Mouse (Mus musculus): ENCODE data around the gene Creb3l4.
"Not testable (repeated sequence)": the region's sequence is repeated elsewhere in the genome, so short reads cannot be mapped to it uniquely, and the experiment has no call there.

The Creb3l4 gene

DNA sequence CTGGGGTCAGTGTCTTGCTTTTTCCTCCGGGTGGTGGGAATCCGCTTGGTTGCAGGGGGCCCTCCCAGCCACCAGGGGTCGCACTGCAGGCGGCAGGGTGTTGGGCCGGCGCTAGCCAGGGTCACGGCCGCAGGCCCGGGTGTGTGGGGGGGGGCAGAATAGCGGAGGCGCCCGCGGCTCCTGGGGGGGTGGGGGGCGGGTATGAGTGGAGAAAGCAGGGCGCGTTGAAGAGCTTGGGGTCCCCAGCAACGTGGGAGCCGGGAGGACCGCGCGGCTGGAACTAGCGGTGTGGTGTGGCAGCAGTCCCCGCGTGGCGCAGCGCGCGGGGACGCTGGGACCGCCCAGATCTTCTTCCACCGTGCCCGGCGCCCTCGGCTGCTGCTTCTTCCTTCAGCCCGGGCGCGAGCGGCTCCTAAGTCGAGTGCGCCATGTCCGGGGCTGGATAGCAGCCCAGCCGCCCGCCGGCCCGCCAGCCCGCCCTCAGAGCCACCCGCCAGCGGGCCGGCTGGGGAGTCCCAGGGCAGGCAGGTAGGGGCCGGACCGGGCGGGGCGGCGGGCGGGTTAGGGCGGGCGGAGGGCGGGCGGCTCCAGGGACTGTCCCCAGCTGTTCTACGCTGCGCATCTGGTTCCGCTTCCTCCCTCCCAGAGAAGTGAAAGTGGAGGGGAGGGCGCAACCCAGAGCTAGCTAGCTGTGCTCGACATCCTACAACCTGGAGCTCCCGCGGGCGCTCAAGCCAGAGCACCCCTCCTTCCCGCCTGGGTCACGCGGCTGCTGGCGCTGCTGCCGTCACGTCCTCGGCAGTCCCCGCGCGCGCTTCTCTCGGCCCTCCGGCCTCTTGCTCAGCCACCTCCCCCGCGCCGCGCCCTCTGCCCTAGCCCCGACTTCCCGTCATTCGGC lies 22.0 kb upstream of the Creb3l4 start, which contains the start of gene Dennd4b:
Dennd4b (plus strand) TSS at position 152 of the 898 bp plus-strand sequence.
- in situ Hi-C loops (cut with MboI, MseI), result no loop called here

DNA sequence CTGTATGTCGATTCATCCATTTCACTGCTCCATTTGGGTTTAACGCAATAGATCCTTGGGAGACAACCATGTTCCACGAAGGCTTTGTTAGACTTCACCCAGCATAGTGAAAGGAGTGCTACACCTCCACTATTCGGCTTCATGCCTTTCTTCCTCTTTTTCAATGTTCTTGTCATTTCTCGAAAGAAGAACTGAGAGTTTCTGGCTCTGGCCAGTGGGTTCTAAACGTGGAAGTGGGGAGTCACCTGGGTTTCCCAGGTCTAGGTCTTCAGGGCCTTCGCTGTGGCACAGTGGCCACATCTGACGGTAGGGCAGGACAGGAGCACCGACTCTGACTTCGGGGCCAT lies 21.3 kb upstream of the Creb3l4 start:
- in situ Hi-C loops (cut with MboI, MseI), result no loop called here

DNA sequence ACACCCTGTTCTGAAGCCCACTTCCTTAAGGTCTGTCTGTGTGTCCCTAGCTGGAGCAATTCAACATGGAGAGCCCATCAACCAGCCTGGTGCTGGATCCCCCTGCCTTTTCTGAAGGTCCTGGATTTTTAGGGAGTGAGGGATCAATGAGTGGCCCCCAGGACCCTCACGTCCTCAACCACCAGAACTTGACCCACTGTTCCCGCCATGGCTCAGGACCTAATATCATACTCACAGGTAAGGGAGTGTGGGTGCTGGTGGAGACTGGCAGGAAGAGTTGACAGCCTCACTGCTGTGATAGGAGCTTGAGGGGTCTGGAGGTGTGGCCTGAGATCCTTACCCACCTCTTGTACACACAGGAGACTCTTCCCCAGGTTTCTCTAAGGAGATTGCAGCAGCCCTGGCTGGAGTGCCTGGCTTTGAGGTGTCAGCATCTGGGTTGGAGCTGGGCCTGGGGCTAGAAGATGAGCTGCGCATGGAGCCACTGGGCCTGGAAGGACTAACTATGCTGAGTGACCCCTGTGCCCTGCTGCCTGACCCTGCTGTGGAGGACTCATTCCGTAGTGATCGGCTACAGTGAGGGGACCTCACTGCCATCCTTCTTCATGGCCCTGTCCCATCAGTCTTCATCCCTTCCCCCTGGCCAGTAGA lies 19.9 kb upstream of the Creb3l4 start:
- in situ Hi-C loops (cut with MboI, MseI), result no loop called here

DNA sequence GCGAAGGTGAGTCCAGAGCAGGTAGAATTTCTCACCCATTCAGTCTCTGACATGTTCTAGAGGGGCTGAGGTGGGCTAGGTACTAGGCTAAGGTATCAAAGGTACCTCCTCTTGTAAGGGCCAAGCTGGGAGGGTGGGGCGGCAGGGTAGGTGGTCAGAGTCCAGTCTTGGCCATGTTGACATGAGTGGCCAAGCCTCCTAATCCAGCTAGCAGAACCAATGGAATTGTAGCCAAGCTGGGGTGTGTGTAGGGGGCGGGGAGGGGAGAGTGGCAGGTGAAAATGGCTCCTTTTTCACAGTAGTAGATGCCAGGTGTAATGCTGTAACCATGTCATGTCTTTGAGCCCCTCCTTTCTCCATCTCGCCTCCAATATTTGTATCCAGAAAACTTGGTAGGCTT lies 15.2 kb upstream of the Creb3l4 start:
- in situ Hi-C loops (cut with MboI, MseI), result no loop called here

DNA sequence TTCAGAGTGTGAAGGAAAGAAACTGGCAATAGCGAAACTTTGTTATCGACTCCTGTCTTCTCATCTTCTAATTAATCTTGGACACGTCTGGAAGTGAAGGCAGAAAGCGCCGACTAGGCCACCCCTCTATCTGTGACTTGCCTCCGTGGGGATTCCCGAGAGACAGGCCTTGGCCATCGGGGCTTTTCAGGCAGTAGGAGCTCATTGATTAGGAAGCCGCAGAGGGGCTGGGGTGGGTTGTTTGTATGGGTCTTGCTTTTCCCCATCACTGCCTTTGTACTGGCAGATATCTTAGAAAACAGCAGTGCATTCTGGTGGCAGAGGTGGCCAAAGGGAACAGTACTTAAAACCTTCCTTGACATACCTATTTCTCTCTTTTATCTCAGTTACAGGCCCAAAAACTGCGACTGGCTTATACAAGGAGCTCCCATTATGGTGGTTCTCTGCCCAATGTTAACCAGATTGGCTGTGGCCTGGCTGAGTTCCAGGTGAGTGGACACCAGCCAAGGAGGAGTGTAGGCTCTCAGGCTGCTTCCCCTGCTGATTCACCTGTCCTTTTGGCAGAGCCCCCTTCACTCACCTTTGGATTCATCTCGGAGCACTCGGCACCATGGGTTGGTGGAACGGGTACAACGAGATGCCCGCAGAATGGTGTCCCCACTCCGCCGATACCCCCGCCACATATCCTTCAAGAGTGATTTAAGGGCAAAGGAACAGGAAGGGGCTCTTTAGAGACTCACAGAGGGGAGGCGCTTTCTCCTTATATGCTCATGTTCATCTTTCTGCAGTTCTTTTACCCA lies 13.6 kb upstream of the Creb3l4 start:
- in situ Hi-C loops (cut with MboI, MseI), result no loop called here

DNA sequence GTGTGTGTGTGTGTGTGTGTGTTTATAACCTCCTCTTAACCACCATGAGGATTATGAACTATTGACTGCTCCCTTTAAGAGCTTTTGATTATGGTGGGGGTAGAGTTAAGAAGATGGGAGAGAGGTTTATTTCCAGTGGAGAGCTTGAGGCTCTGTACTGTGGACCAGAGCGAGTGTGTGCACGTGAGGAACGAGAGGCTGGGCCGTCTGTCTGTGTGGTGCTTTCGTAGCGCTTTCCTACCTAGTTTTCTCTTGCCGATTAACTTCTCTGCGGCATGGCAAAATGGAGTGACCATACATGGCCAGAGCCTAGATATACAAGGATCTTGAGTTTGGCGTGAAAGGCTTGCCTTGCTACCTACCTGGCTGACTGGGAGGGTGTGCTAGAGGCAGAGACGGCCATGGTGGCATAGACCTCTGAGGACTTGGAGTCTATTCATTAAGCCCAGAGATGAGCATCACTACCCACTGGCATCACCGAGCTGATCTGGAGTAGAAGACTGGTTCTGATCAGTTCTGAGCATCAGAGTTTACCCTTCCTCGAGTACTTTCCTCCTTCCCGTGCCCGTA lies 12.6 kb upstream of the Creb3l4 start:
- in situ Hi-C loops (cut with MboI, MseI), result no loop called here

DNA sequence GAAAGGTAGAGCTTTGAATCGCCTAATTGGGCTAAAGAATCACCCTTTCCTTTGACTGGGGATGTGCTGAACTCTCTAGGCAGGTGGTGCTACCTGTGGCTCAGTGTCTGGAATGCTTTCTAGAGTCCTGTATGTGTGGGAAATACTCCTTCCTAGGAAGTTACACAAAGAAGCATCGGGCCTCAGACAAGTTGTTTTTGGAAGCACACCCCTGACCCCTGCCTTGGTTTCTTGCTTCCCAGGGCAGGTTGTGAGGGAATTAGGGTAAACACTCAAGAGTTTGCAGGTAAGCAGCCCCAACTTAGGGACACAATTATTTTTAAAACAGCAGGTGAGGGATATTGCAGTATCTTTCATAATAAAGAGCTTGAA lies 11.9 kb upstream of the Creb3l4 start:
- in situ Hi-C loops (cut with MboI, MseI), result no loop called here

DNA sequence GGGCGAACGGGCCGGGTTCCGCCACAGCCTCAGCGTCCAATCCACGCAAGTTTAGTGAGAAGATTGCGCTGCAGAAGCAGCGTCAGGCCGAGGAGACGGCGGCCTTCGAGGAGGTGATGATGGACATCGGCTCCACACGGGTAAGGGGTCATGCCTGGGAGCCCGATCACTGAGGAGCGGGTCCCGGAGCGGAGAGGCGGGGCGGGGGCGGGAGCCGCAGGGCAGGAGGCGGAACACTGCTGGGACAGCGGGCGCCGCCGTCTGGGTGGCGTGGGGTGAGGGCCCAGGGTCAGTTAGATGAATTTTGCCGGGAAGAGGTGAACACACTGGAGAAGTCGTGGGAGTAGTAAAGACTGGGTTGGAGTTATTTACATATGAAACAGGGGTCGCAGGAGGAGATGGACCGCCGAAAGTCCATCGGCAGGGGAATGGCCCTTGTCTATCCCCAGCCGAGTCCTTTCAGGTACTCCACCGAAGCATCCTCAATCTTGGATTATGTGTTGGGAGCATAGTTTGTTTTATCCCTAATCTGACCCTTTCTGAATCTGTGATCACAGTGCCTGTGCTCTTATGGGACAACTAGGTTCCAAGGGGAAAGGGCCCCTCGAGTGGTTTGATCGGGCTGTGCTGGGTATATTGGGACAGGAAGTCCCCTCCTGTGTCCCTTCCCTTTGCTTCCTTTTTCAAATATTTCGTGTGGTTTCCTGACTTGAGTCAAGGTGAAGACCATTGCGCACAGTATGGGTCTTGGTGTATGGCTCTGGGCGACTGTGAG lies 11.3 kb upstream of the Creb3l4 start:
- in situ Hi-C loops (cut with MboI, MseI), result no loop called here

DNA sequence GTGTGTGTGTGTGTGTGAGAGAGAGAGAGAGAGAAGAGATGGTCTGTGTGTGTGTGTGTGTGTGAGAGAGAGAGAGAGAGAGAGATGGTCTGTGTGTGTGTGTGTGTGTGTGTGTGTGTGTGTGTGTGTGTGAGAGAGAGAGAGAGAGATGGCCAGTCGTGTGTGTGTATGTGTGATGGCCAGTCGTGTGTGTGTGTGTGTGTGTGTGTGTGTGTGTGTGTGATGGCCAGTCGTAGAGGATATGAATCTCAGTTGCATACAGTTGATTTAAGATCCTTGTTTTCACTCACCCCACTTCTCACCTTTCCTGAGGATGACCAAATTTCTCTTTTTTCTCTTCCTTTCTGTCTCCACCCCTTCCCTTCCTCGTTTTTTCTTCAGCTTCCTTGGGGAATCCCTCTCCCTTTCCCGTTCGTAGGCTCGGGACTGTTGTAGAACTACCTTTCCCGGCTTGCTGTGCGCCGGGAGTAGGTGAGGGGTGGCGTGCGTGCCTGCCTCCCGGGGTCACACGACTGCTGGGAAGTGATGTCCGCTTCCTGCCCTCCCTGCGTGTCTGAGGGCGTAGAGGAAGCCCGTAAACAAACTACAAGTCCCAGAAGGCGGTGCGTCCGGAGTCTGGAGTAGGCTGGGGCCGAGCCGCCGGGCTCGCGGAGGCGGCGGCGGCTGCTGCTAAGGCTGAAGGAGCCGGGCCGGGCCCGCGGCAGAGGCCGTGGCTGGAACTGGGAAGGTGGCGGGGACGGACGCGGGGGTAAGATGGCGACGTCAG lies 10.5 kb upstream of the Creb3l4 start, which contains the start of gene Crtc2:
Crtc2 (plus strand) TSS at position 511 of the 766 bp plus-strand sequence.
- in situ Hi-C loops (cut with MboI, MseI), result no loop called here

DNA sequence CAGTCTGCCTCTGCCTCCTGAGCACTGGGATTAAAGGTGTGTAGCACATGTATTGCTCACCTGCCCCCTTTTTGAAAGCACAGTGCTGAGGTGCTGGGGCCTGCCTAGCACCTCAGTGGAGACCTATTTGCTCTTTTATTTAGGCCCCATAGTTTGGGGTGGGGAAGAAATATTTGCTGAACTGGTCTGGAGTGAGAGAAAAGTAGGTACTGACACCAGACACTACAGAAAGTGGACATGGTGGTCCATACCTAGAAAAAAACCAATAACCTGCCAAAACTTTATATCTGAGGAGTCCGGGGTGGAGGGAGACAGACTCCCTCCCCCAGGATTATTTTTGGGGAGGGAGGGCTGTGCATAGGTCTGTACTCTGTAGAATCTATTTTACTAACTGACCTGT lies 9.9 kb upstream of the Creb3l4 start:
- in situ Hi-C loops (cut with MboI, MseI), result not testable (repeated sequence)

DNA sequence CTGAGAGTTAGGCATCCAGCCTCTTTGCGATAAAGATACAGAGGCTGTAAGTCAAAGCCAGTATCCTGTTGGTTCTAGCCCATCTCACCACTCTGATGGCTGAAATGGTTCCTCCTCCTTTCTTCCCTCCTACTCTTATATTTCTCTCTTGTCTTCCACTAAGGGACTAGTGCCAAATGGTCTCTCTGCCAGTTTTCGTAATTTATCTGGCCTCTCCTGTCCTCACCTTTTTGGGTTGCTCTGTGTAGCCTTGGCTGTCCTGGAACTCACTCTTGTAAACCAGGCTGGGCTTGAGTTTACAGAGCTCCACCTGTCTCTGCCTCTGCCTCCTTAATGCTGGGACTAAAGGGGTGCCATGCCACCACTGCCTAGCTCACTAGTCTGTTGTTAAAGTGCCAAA lies 9.3 kb upstream of the Creb3l4 start:
- in situ Hi-C loops (cut with MboI, MseI), result not testable (repeated sequence)

DNA sequence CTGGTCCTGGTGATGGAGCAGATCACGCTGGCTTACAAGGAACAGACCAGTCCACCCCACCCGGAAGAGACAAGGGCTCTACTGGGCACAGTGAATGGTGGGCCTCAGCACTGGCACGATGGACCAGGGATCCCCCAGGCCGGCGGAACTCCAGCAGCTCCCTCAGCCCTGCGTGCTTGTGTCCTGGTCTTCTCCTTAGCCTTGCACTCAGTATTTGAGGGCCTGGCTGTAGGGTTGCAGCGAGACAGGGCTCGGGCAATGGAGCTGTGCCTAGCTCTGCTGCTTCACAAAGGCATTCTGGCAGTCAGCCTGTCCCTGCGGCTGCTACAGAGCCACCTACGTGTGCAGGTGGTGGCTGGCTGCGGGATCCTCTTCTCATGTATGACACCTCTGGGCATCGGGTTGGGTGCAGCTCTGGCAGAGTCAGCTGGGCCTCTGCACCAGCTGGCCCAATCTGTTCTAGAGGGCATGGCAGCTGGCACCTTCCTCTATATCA lies 8.5 kb upstream of the Creb3l4 start:
- in situ Hi-C loops (cut with MboI, MseI), result not testable (repeated sequence)

DNA sequence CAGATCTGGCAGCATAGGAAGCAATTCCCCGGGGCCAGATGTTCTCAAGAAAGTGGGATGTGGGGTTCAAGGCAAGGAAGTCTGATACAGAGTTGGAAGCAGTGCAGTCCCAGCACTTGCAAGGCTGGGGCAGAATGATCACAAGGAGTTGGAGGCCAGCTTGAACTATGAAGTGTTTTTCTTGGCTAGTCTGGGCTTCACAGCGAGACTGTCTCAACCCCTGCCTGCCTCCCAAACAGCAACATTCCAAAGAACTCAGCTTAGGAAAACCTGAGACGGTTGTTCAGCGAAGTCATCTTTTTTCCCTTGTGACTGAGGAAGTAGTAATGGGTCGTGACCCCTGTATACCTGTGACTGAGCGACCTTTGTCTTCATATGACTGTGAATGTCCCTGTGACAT lies 7.5 kb upstream of the Creb3l4 start:
- in situ Hi-C loops (cut with MboI, MseI), result no loop called here

DNA sequence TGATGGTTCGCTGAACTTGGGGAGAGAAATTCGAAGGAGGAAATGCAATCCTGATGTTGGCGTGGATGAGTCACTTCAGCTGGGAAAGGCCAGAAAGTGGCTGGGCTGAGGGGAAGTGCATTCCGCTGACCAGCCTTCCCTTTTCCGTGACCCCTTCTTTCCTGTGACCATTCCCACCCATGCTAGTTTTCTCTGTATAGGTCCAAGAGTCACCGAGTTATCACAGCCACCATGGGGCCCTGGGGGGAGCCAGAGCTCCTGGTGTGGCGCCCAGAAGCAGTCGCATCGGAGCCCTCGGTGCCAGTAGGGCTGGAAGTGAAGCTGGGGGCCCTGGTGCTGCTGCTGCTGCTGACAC lies 5.4 kb upstream of the Creb3l4 start:
- in situ Hi-C loops (cut with MboI, MseI), result no loop called here

DNA sequence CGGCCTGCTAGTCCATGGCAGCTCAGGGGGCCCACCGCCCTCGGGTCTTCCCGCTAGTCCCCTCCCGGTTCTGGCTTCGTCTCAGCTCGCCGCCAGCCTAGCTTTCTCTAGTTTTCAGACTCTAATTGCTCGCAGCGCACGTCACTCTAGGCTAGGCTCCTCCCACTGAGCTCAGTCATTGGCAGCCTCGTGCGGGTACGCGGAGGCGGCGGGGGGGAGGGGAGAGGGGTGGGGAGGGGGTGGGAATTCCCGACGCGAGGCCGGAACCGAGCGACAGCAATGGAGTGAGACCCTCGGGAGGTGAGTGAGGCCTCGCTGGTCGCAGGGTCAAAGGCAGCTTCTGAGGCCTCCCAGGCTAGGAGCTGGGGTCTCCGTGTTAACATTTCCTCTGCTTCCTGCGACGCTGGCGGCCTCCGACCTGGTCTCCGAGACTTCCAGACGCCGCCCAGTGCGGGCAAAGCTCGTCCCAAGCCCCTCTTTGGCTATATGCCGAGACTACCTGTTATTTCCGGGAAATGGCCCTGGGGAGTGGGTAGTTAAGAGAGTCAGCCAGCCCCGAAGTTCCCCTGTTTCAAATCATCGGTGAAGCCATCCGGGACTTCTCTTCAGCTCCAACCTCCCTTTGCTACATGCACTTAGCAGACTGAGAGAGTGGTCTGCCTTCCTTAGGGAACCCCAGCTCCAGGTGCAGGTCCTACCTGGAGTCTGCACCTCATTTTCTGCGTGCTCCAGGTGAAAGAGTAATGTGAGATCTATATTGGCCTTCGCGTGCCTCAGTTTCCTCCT lies 4.8 kb upstream of the Creb3l4 start, which contains the start of gene Slc39a1:
Slc39a1 (plus strand) TSS at position 213 of the 786 bp plus-strand sequence.
- in situ Hi-C loops (cut with MboI, MseI), result no loop called here

DNA sequence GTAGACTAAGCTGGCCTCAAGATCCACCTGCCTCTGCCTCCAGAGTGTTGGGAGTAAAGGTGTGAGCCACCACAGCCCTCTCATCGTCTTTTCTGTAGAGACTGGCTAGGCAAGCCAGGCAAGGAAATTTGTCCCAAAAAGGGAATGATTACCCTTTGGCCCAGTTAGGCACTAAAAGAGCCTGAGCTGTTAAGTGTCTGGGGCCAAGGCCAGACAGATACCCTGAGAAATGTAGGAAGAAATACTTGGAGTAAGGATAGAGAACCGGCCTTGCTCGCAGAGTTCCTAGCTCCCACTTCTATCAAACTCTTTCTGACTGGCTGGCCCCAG lies 4.3 kb upstream of the Creb3l4 start:
- in situ Hi-C loops (cut with MboI, MseI), result no loop called here

DNA sequence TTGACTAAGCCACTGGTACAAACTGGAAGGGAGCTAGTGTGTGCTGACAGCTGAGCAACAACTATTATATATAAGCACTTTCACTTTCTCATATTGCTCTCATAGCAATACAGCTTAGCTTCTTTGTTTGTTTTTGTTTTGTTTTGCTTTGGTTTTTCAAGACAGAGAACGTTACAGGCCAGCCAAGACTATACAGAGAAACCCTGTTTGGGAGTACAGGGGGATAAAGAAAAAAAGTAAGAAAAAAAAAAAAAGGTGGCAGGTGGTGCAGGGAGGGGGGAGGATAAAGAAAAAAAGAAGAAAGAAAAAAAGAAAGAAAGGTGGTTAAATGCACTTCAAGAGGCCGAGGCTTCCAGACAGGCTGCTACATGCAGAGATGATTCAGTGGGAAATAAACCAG lies 2.1 kb upstream of the Creb3l4 start:
- in situ Hi-C loops (cut with MboI, MseI), result no loop called here

DNA sequence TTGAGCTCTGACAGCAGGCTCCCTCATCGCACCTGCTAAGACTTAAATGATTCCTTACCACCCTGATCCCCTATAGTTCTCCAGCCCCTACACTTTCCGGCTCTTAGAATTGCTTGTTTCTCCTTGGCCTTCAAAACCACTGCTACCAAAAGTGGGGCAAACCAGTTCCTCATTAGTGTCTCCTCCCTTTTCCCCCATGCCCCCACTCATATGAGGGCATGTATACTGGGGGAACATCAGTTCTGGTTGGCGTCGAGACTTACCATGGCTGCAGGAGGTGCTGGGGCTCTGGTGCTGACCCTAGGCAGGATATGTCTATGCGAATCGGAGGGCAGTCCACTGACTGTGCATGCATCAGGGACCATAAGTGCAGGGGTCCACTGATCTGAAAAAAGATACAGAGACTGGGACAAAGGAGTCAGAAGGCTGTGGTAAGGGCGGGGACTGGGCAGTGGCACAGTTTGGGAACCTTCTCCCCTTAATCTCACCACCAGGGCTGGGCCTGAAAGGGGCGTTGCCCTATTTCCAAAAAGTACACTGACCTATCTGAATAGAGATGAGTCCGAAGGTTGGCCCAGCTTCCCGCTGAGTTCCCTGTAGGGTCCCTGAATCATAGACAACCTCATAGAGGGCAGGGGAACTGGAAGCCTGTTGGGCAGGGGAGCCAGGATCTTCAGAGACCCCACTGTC lies 1.5 kb downstream of the Creb3l4 start:
- in situ Hi-C loops (cut with MboI, MseI), result no loop called here

DNA sequence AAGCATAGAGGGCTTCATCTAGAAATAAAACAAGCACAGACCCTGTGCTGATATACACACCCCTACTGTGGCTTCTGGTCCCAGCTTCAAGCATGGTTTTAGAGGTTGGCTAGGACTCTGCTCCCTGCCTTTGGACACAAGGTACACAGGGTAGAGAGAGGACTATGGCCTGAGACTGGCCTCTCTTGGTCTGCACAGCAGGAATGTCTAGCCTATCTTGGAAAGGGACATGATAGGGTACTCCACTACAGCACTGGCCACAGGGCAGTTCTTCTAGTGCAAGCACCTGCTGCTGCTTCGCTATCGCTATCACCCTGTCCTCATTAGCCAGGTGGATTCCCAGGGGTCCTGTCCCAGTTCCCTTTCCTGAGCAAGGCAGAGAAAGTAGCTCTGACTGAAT lies 2.1 kb downstream of the Creb3l4 start:
- in situ Hi-C loops (cut with MboI, MseI), result no loop called here
